Comparison of ENCODE assay signal across 9 mouse cellular contexts in genomic region chr5:99541321-99541895, GRCm38 (mm10).
DNase-seq lines count a peak whose midpoint lies in the region; ATAC-seq lines count a peak whose summit lies in the region.
"Had no signal": no experiment of that assay in that cellular context is flagged by ENCODE, and none has a peak within 500 bp of the region (broad histone marks: within the 10 kb centered on the region; RNA-seq: fewer than 3 reads in every experiment).

No protein-coding gene starts in this region.

- peaks cover 11% of the 10 kb centered on the region; the same call in 1 of the 2 replicates for H3K4me1 ChIP-seq in kidney, embryonic 16.5 days (ENCODE audit: insufficient read depth, low read length)
- peaks cover 19% of the 10 kb centered on the region for H3K4me1 ChIP-seq in erythroblast, embryonic 14.5 days (ENCODE audit: control insufficient read depth)
- peaks cover 27% of the 10 kb centered on the region for H3K4me1 ChIP-seq in midbrain, embryonic 15.5 days

- no peaks in the 10 kb centered on the region for H3K9me3 ChIP-seq in kidney, embryonic 16.5 days (ENCODE audit: low read length)
- no peaks in the 10 kb centered on the region for H3K9me3 ChIP-seq in erythroblast, embryonic 14.5 days (ENCODE audit: control insufficient read depth, low read length)
- no peaks in the 10 kb centered on the region for H3K9me3 ChIP-seq in midbrain, embryonic 15.5 days

- no peaks in the 10 kb centered on the region; the same call in 1 of the 2 replicates for H3K27me3 ChIP-seq in kidney, embryonic 16.5 days (ENCODE audit: insufficient read depth, low read length)
- H3K27me3 ChIP-seq in erythroblast, embryonic 14.5 days (ENCODE audit: control insufficient read depth), result no peaks in the 10 kb centered on the region
- H3K27me3 ChIP-seq in midbrain, embryonic 15.5 days (replicated peaks), result no peaks in the 10 kb centered on the region
- H3K27me3 ChIP-seq: CH12.LX had no signal

- no peak overlapping the region for H3K27ac ChIP-seq in kidney, embryonic 16.5 days (ENCODE audit: low read length)
- H3K27ac ChIP-seq in midbrain, embryonic 15.5 days, result 0 out of 2 replicates have a peak overlapping the region, but pooled peaks have one; percentile 39

- 36% methylated on average over 11 of the region's 11 CpGs for WGBS in kidney, embryonic 16.5 days
- WGBS in midbrain, embryonic 15.5 days, result 24% methylated on average over 11 of the region's 11 CpGs

- no peak for ATAC-seq in kidney, embryonic 16.5 days (ENCODE audit: low FRiP score, low TSS enrichment)
- peak; percentile 64; the same call in 1 of the 2 replicates for ATAC-seq in midbrain, embryonic 15.5 days (replicated peaks)

- no peak overlapping the region for H3K9ac ChIP-seq in kidney, embryonic 16.5 days (replicated peaks; ENCODE audit: low read length)
- H3K9ac ChIP-seq in midbrain, embryonic 15.5 days, result no peak overlapping the region

- H3K36me3 ChIP-seq in kidney, embryonic 16.5 days (ENCODE audit: insufficient read depth, low read length), result no peaks in the 10 kb centered on the region
- H3K36me3 ChIP-seq in erythroblast, embryonic 14.5 days (ENCODE audit: control insufficient read depth), result no peaks in the 10 kb centered on the region
- no peaks in the 10 kb centered on the region for H3K36me3 ChIP-seq in midbrain, embryonic 15.5 days (replicated peaks)

- DNase-seq in kidney, adult 8-10 months, result peak; percentile 5 to 30
- peak; percentile 92 for DNase-seq in cerebellum, adult 11 months
- DNase-seq in gastrocnemius, adult 8-10 months (ENCODE audit: low spot score in 2 of 2), result no peak
- no peak for DNase-seq in urinary bladder, postnatal 4 days (ENCODE audit: low spot score in 2 of 2)
- no peak for DNase-seq in thymus, postnatal 10 days (ENCODE audit: low spot score in 2 of 2)

- no peak overlapping the region for H3K4me2 ChIP-seq in kidney, embryonic 16.5 days (replicated peaks; ENCODE audit: low read depth, low read length)
- H3K4me2 ChIP-seq in midbrain, embryonic 15.5 days, result no peak overlapping the region

- no peak overlapping the region for H3K4me3 ChIP-seq in kidney, embryonic 16.5 days (ENCODE audit: low read length)
- peak overlapping the region; percentile 57 for H3K4me3 ChIP-seq in erythroblast, embryonic 14.5 days (replicated peaks)
- H3K4me3 ChIP-seq in midbrain, embryonic 15.5 days, result no peak overlapping the region

Comparison
In these comparisons a context has a peak if more than half of its experiments do, and no peak if none do; other contexts are left out.
1. DNase-seq: peak in kidney, adult 8-10 months (2 of 2) and cerebellum, adult 11 months (single experiment); none in gastrocnemius, adult 8-10 months (0 of 2), urinary bladder, postnatal 4 days (0 of 2) and thymus, postnatal 10 days (0 of 2).